Mouse (Mus musculus): ENCODE measurements at regions not wholly inside any gene's neighbourhood (a gene's known extent, or its start where the extent isn't known, plus 50 kb on each side); places are given as distances from the start of the nearest gene placed in this dataset.

GRCm38 (mm10) chr7:72513446-72513845, 207.0 kb upstream of the Mctp2 start:
- TF ChIP-seq POLR2A (IDR thresholded peaks at IDR 0.05; ENCODE audit: insufficient read depth, low read depth, low read length) (no peak), CTCF (IDR thresholded peaks at IDR 0.05; ENCODE audit: insufficient read depth, low read depth, low read length) (no peak)
